In the genomic region with DNA sequence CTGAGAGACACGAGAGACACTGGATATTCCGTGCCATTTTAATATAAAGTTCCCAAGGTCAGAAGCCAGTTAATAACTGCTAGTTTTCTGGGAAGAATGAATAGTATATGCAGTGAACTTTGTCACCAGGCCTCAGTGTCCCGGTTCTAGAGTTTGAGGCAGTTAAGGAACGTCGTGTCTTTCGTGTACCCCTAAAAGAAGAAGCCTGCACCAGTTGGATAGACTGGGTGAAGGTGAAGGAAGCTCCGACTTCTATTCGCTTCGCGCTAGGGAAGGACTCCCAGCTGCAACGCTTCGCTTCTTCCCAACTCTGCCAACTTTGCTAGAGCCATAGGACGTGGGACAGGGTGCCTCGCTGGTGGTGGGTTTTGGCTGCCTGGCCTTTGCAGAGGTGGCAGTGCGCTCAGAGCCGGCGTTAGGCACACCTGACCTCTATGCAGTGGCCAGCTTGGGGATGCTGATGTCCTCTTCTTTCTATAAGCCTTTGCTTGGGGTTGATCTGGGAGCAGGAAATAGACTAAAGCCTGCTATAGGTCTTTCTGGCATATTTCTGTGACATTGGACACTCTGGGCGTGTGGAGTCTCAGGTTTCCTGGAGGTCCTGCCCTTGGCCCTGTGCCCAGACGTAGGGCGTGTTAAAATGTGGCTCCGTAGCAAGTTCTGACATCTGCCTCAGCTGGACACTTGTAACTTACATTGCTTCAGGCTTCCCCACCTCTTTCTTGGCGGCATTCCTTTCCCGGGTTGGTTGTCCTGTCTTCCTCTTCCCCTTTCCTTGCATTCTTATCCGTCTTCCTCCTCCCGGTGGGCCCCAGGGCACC, we compare ENCODE assay signal across 8 mouse cellular contexts. TPM values are rescaled to one million over a fixed set of nuclear protein-coding genes. Genes with fewer than 3 reads are reported as not detected.
A peak's percentile ranks its signal among the peaks of the same experiment; 100 is the strongest.
DNase-seq lines count a peak whose midpoint lies in the region; ATAC-seq lines count a peak whose summit lies in the region.

No protein-coding gene starts in this region.

- H3K27ac ChIP-seq in embryonic facial prominence, embryonic 10.5 days (replicated peaks): no peak overlapping the region
- peak overlapping the region; percentile 54 for H3K27ac ChIP-seq in heart, embryonic 15.5 days

- peaks cover 13% of the 10 kb centered on the region; the same call in 1 of the 2 replicates for H3K27me3 ChIP-seq in embryonic facial prominence, embryonic 10.5 days (replicated peaks; ENCODE audit: low read depth, poor library complexity, severe bottlenecking)
- peaks cover 4% of the 10 kb centered on the region; the same call in 1 of the 2 replicates for H3K27me3 ChIP-seq in heart, embryonic 15.5 days
- H3K27me3 ChIP-seq in splenic B cell, adult 2 months (ENCODE audit: control insufficient read depth, insufficient read depth, low read length, poor library complexity, severe bottlenecking): no peaks in the 10 kb centered on the region

- no peaks in the 10 kb centered on the region for H3K9me3 ChIP-seq in embryonic facial prominence, embryonic 10.5 days
- no peaks in the 10 kb centered on the region for H3K9me3 ChIP-seq in heart, embryonic 15.5 days (replicated peaks)

- H3K36me3 ChIP-seq in embryonic facial prominence, embryonic 10.5 days (replicated peaks): no peaks in the 10 kb centered on the region
- no peaks in the 10 kb centered on the region for H3K36me3 ChIP-seq in heart, embryonic 15.5 days
- no peaks in the 10 kb centered on the region for H3K36me3 ChIP-seq in splenic B cell, adult 2 months (ENCODE audit: control insufficient read depth, insufficient read depth, low read length, poor library complexity, severe bottlenecking)

- no peak for ATAC-seq in heart, embryonic 15.5 days (replicated peaks; ENCODE audit: insufficient number of reproducible peaks, insufficient read depth, low FRiP score, low read depth)
- peak; percentile 33 for ATAC-seq in megakaryocyte-erythroid progenitor cell, adult 5-6 weeks (replicated peaks; ENCODE audit: low FRiP score, low TSS enrichment, poor library complexity, severe bottlenecking)

- H3K9ac ChIP-seq in heart, embryonic 15.5 days: peak overlapping the region; percentile 81

- peak; percentile 87 for DNase-seq in 3T3-L1 (ENCODE audit: low read depth, low spot score)
- peak; percentile 76 for DNase-seq in R1 (ENCODE audit: low read depth, low spot score)
- DNase-seq in embryonic facial prominence, embryonic 10.5 days (ENCODE audit: low spot score): peak; percentile 69
- DNase-seq in kidney, postnatal 25 days: peak; percentile 66 to 67
- peak; percentile 23 for DNase-seq in splenic B cell, adult 2 months (ENCODE audit: low read depth, low spot score)
- no peak for DNase-seq in left cerebral cortex, adult 18-20 months (ENCODE audit: low spot score in 2 of 2)

- peaks cover 31% of the 10 kb centered on the region for H3K4me1 ChIP-seq in embryonic facial prominence, embryonic 10.5 days
- peaks cover 16% of the 10 kb centered on the region for H3K4me1 ChIP-seq in heart, embryonic 15.5 days (replicated peaks)

- H3K4me3 ChIP-seq in embryonic facial prominence, embryonic 10.5 days: peak overlapping the region; percentile 80
- H3K4me3 ChIP-seq in heart, embryonic 15.5 days: peak overlapping the region; percentile 72

- peak overlapping the region; percentile 95 for H3K4me2 ChIP-seq in heart, embryonic 15.5 days

- 10% methylated on average over 25 of the region's 25 CpGs for WGBS in embryonic facial prominence, embryonic 10.5 days
- WGBS in heart, embryonic 15.5 days: 4% methylated on average over 25 of the region's 25 CpGs

RNA-seq across cellular contexts. Expression of gene Ppm1l, which starts 1.7 kb away (rescaled TPM):
- polyA plus RNA-seq in embryonic facial prominence, embryonic 10.5 days (2016; fragmentation: Nextera tagmentation; extraction: Ambion mirVana): 10.0 and 10.4 TPM in 2 replicates
- 8.5 and 9.4 TPM in 2 replicates for polyA plus RNA-seq in heart, embryonic 15.5 days (2015; fragmentation: Nextera tagmentation; extraction: Ambion mirVana)
- total RNA-seq in megakaryocyte-erythroid progenitor cell, adult 5-6 weeks (2014; fragmentation: Nextera tagmentation): 13.9 and 23.2 TPM in 2 replicates
- 9.5 and 12.9 TPM in 2 replicates for total RNA-seq in megakaryocyte-erythroid progenitor cell, adult 5-6 weeks (2017)
- total RNA-seq in left cerebral cortex, adult 18-20 months (2021): 10 to 100 TPM; 77.3 to 84.5 TPM

Comparison
In these comparisons a context has a peak if more than half of its experiments do, and no peak if none do; other contexts are left out.
1. DNase-seq: peak in 3T3-L1 (single experiment), R1 (single experiment), embryonic facial prominence, embryonic 10.5 days (single experiment), kidney, postnatal 25 days (2 of 2) and splenic B cell, adult 2 months (single experiment); none in left cerebral cortex, adult 18-20 months (0 of 2).